Mouse (Mus musculus) liver, embryonic 14.5 days (tissue): ENCODE data around the gene Themis3.

Experiments
- CTCF ChIP-seq: IDR thresholded peaks from 2 replicates; pipeline ENCODE4 v1.5.1; 2016; ENCODE audit warnings: antibody characterized with exemption, low read depth, control low read depth
- EP300 ChIP-seq: IDR thresholded peaks from 2 replicates; pipeline ENCODE4 v1.6.1; 2016; ENCODE audit warnings: antibody characterized with exemption, low read depth

GRCm38 (mm10) chr17:66552690-66553089 is 41.7 kb downstream of the Themis3 start:
- TF ChIP-seq EP300: no peak
- TF ChIP-seq CTCF: no peak
